Mouse (Mus musculus): ENCODE data around the gene Unc79.

- TF ChIP-seq POLR2A (IDR thresholded peaks at IDR 0.05; ENCODE audit: low read depth, low read length) = no peak
- TF ChIP-seq CTCF (conservative IDR thresholded peaks at IDR 0.05; ENCODE audit: insufficient read depth, insufficient read length, low read depth, low read length) = no peak
Observed at GRCm38 (mm10) chr12:103103041-103103440, 154.4 kb downstream of the Unc79 start.
